Comparison of ENCODE assay signal across 8 mouse cellular contexts in genomic region chr11:100440691-100441522, GRCm38 (mm10). TPM values are rescaled to one million over a fixed set of nuclear protein-coding genes. Genes with fewer than 3 reads are reported as not detected.
DNase-seq lines count a peak whose midpoint lies in the region; ATAC-seq and TF ChIP-seq lines count a peak whose summit lies in the region.

No protein-coding gene starts in this region.

- H3K27ac ChIP-seq in heart, embryonic 12.5 days (ENCODE audit: poor library complexity, severe bottlenecking): peak overlapping the region; percentile 20; the same call in 1 of the 2 replicates
- peak overlapping the region; percentile 16; the same call in 1 of the 2 replicates for H3K27ac ChIP-seq in kidney, postnatal 0 days
- no peak overlapping the region for H3K27ac ChIP-seq in liver, adult 2 months (replicated peaks; ENCODE audit: insufficient read depth, low read depth, low read length)

- no peaks in the 10 kb centered on the region for H3K9me3 ChIP-seq in erythroblast, embryonic 14.5 days (ENCODE audit: control insufficient read depth, low read length)
- no peaks in the 10 kb centered on the region for H3K9me3 ChIP-seq in heart, embryonic 12.5 days (replicated peaks)
- H3K9me3 ChIP-seq in kidney, postnatal 0 days (replicated peaks; ENCODE audit: low read length): no peaks in the 10 kb centered on the region

- no peaks in the 10 kb centered on the region for H3K27me3 ChIP-seq in erythroblast, embryonic 14.5 days (ENCODE audit: control insufficient read depth)
- H3K27me3 ChIP-seq in heart, embryonic 12.5 days (replicated peaks): no peaks in the 10 kb centered on the region
- H3K27me3 ChIP-seq in kidney, postnatal 0 days (ENCODE audit: insufficient read depth, low read length): no peaks in the 10 kb centered on the region
- H3K27me3 ChIP-seq in liver, adult 2 months (ENCODE audit: control insufficient read depth, insufficient read depth, low read length): no peaks in the 10 kb centered on the region

- no peaks in the 10 kb centered on the region for H3K79me2 ChIP-seq in liver, adult 2 months (ENCODE audit: control insufficient read depth, insufficient read depth, low read length)

- DNase-seq in CD4-positive, CD25-positive, alpha-beta regulatory T cell, adult 2 months (ENCODE audit: low read depth, low spot score): peak; percentile 93
- DNase-seq in brain, embryonic 18.5 days (ENCODE audit: low read depth, low spot score): peak; percentile 45
- DNase-seq in kidney, postnatal 0 days (ENCODE audit: low spot score): peak; percentile 90
- DNase-seq in liver, adult 2 months (ENCODE audit: extremely low read depth, low read depth, low spot score): peak; percentile 34
- DNase-seq in spleen, postnatal 36 days (ENCODE audit: low spot score in 2 of 2): peak; percentile 82

- peak overlapping the region; percentile 93 for H3K9ac ChIP-seq in heart, embryonic 12.5 days
- H3K9ac ChIP-seq in kidney, postnatal 0 days (ENCODE audit: low read depth, low read length): peak overlapping the region; percentile 91
- H3K9ac ChIP-seq in liver, adult 2 months (ENCODE audit: low read depth, low read length): peak overlapping the region; percentile 80

- H3K4me2 ChIP-seq in heart, embryonic 12.5 days: peak overlapping the region; percentile 80
- peak overlapping the region; percentile 96 for H3K4me2 ChIP-seq in kidney, postnatal 0 days (ENCODE audit: low read length)

- H3K36me3 ChIP-seq in erythroblast, embryonic 14.5 days (ENCODE audit: control insufficient read depth): peaks cover 6% of the 10 kb centered on the region; the same call in 1 of the 2 replicates
- peaks cover 33% of the 10 kb centered on the region for H3K36me3 ChIP-seq in heart, embryonic 12.5 days
- H3K36me3 ChIP-seq in kidney, postnatal 0 days (ENCODE audit: insufficient read depth, low read length): peaks cover 5% of the 10 kb centered on the region; the same call in 1 of the 2 replicates
- no peaks in the 10 kb centered on the region for H3K36me3 ChIP-seq in liver, adult 2 months (ENCODE audit: control insufficient read depth, insufficient read depth, low read length)

- no peak for TF ChIP-seq CTCF in kidney, postnatal 0 days (IDR thresholded peaks at IDR 0.05; ENCODE audit: low read depth)
- no peak for TF ChIP-seq CTCF in liver, adult 2 months (IDR thresholded peaks at IDR 0.05; ENCODE audit: low read depth, low read length)

- 0 out of 2 replicates have a peak, but pooled peaks have one; percentile 24 for TF ChIP-seq POLR2A in liver, adult 2 months (IDR thresholded peaks at IDR 0.05; ENCODE audit: extremely low read depth, insufficient read depth, low read length)

- peak; percentile 94 for ATAC-seq in heart, embryonic 12.5 days (ENCODE audit: insufficient number of reproducible peaks, low FRiP score)
- peak; percentile 91 for ATAC-seq in kidney, postnatal 0 days (replicated peaks; ENCODE audit: low FRiP score, low read depth)
- ATAC-seq in monocyte, adult 5-6 weeks (replicated peaks; ENCODE audit: insufficient number of reproducible peaks, low FRiP score, low TSS enrichment, poor library complexity, severe bottlenecking): peak; percentile 86

- H3K4me3 ChIP-seq in erythroblast, embryonic 14.5 days (replicated peaks): peak overlapping the region; percentile 76
- H3K4me3 ChIP-seq in heart, embryonic 12.5 days: peak overlapping the region; percentile 73
- peak overlapping the region; percentile 85 for H3K4me3 ChIP-seq in kidney, postnatal 0 days (replicated peaks; ENCODE audit: low read depth, low read length)
- peak overlapping the region; percentile 86 for H3K4me3 ChIP-seq in liver, adult 2 months (ENCODE audit: insufficient read depth, low read depth, low read length)

- H3K4me1 ChIP-seq in erythroblast, embryonic 14.5 days (ENCODE audit: control insufficient read depth): peaks cover 23% of the 10 kb centered on the region
- H3K4me1 ChIP-seq in heart, embryonic 12.5 days (replicated peaks): peaks cover 13% of the 10 kb centered on the region
- H3K4me1 ChIP-seq in kidney, postnatal 0 days (replicated peaks; ENCODE audit: insufficient read depth, low read length): peaks cover 16% of the 10 kb centered on the region
- no peaks in the 10 kb centered on the region; the same call in 1 of the 2 replicates for H3K4me1 ChIP-seq in liver, adult 2 months (ENCODE audit: control insufficient read depth, insufficient read depth, low read length)

- 2% methylated on average over 52 of the region's 52 CpGs for WGBS in heart, embryonic 12.5 days
- 1% methylated on average over 52 of the region's 52 CpGs for WGBS in kidney, postnatal 0 days
- 3% methylated on average over 52 of the region's 52 CpGs for WGBS in liver, adult 2 months

RNA-seq across cellular contexts. Expression of gene Nt5c3b, which starts 0.7 kb away (rescaled TPM):
- 1.4 and 1.9 TPM in 2 replicates for polyA plus RNA-seq in erythroblast, embryonic 14.5 days (2012)
- 101 and 104 TPM in 2 replicates for polyA plus RNA-seq in heart, embryonic 12.5 days (2016; fragmentation: Nextera tagmentation; extraction: Ambion mirVana)
- 97.6 and 98.6 TPM in 2 replicates for polyA plus RNA-seq in kidney, postnatal 0 days (2015; fragmentation: Nextera tagmentation; extraction: Ambion mirVana)
- total RNA-seq in liver, adult 2 months (2014; rRNA removed): 4.4 and 5.2 TPM in 2 replicates
- 3.9 and 4.8 TPM in 2 replicates for polyA plus RNA-seq in liver, adult 2 months (2012; rRNA removed)
- total RNA-seq in monocyte, adult 5-6 weeks (2017): 8.0 to 38.5 TPM (median 14.4 TPM) in 3 replicates

RNA-seq across cellular contexts. Expression of gene Klhl10, which starts 0.8 kb away (rescaled TPM):
- not detected in 2 replicates for polyA plus RNA-seq in erythroblast, embryonic 14.5 days (2012)
- polyA plus RNA-seq in heart, embryonic 12.5 days (2016; fragmentation: Nextera tagmentation; extraction: Ambion mirVana): 0.65 and 0.76 TPM in 2 replicates
- 0.29 and 0.32 TPM in 2 replicates for polyA plus RNA-seq in kidney, postnatal 0 days (2015; fragmentation: Nextera tagmentation; extraction: Ambion mirVana)
- total RNA-seq in liver, adult 2 months (2014; rRNA removed): 0.18 TPM in 1 of 2 replicates, not detected in the other
- 0.05 TPM in 1 of 2 replicates, not detected in the other for polyA plus RNA-seq in liver, adult 2 months (2012; rRNA removed)
- 0.97 TPM in 1 of 3 replicates, not detected in the others for total RNA-seq in monocyte, adult 5-6 weeks (2017)

RNA-seq across cellular contexts. Expression of gene Fkbp10, which starts 25.4 kb away (rescaled TPM):
- 0.05 and 0.07 TPM in 2 replicates for polyA plus RNA-seq in erythroblast, embryonic 14.5 days (2012)
- polyA plus RNA-seq in heart, embryonic 12.5 days (2016; fragmentation: Nextera tagmentation; extraction: Ambion mirVana): 114 and 124 TPM in 2 replicates
- 108 and 122 TPM in 2 replicates for polyA plus RNA-seq in kidney, postnatal 0 days (2015; fragmentation: Nextera tagmentation; extraction: Ambion mirVana)
- 0.74 and 1.1 TPM in 2 replicates for total RNA-seq in liver, adult 2 months (2014; rRNA removed)
- polyA plus RNA-seq in liver, adult 2 months (2012; rRNA removed): 1.7 and 1.9 TPM in 2 replicates
- total RNA-seq in monocyte, adult 5-6 weeks (2017): 0.57 to 4.4 TPM (median 2.1 TPM) in 3 replicates

RNA-seq across cellular contexts. Expression of gene P3h4, which starts 26.3 kb away (rescaled TPM):
- not detected in 2 replicates for polyA plus RNA-seq in erythroblast, embryonic 14.5 days (2012)
- polyA plus RNA-seq in heart, embryonic 12.5 days (2016; fragmentation: Nextera tagmentation; extraction: Ambion mirVana): 69.7 and 78.3 TPM in 2 replicates
- polyA plus RNA-seq in kidney, postnatal 0 days (2015; fragmentation: Nextera tagmentation; extraction: Ambion mirVana): 51.4 and 54.5 TPM in 2 replicates
- 1.2 and 1.5 TPM in 2 replicates for total RNA-seq in liver, adult 2 months (2014; rRNA removed)
- 0.81 and 1.2 TPM in 2 replicates for polyA plus RNA-seq in liver, adult 2 months (2012; rRNA removed)
- 0.64 to 5.3 TPM (median 3.1 TPM) in 3 replicates for total RNA-seq in monocyte, adult 5-6 weeks (2017)

RNA-seq across cellular contexts. Expression of gene Klhl11, which starts 31.6 kb away (rescaled TPM):
- polyA plus RNA-seq in erythroblast, embryonic 14.5 days (2012): 0.03 and 0.06 TPM in 2 replicates
- 9.5 and 9.8 TPM in 2 replicates for polyA plus RNA-seq in heart, embryonic 12.5 days (2016; fragmentation: Nextera tagmentation; extraction: Ambion mirVana)
- polyA plus RNA-seq in kidney, postnatal 0 days (2015; fragmentation: Nextera tagmentation; extraction: Ambion mirVana): 5.4 and 6.0 TPM in 2 replicates
- 6.9 and 7.6 TPM in 2 replicates for total RNA-seq in liver, adult 2 months (2014; rRNA removed)
- 1.1 and 1.6 TPM in 2 replicates for polyA plus RNA-seq in liver, adult 2 months (2012; rRNA removed)
- 16.4 to 28.5 TPM (median 24.2 TPM) in 3 replicates for total RNA-seq in monocyte, adult 5-6 weeks (2017)

Comparison
In these comparisons a context has a peak if more than half of its experiments do, and no peak if none do; other contexts are left out.
1. DNase-seq: peak in every context shown above with its lines; median percentile 93 in CD4-positive, CD25-positive, alpha-beta regulatory T cell, adult 2 months; 90 in kidney, postnatal 0 days; 82 in spleen, postnatal 36 days; 45 in brain, embryonic 18.5 days; 34 in liver, adult 2 months.
2. RNA of gene Nt5c3b, which starts 0.7 kb away (polyA plus RNA-seq): 101 to 104 TPM in heart, embryonic 12.5 days and 97.6 to 98.6 TPM in kidney, postnatal 0 days; 3.9 to 4.8 TPM in liver, adult 2 months and 1.4 to 1.9 TPM in erythroblast, embryonic 14.5 days; every median in the first group is over 10 times any median in the second.
3. RNA of gene Fkbp10, which starts 25.4 kb away (polyA plus RNA-seq): 114 to 124 TPM in heart, embryonic 12.5 days and 108 to 122 TPM in kidney, postnatal 0 days; 1.7 to 1.9 TPM in liver, adult 2 months and 0.05 to 0.07 TPM in erythroblast, embryonic 14.5 days; every median in the first group is over 10 times any median in the second.
4. Peak in every context shown above with its lines, with median percentiles within 50 percentile points of each other: H3K4me3 ChIP-seq, ATAC-seq and H3K9ac ChIP-seq.